Mouse (Mus musculus): Measurements from ENCODE around the gene Rufy3.

DNA sequence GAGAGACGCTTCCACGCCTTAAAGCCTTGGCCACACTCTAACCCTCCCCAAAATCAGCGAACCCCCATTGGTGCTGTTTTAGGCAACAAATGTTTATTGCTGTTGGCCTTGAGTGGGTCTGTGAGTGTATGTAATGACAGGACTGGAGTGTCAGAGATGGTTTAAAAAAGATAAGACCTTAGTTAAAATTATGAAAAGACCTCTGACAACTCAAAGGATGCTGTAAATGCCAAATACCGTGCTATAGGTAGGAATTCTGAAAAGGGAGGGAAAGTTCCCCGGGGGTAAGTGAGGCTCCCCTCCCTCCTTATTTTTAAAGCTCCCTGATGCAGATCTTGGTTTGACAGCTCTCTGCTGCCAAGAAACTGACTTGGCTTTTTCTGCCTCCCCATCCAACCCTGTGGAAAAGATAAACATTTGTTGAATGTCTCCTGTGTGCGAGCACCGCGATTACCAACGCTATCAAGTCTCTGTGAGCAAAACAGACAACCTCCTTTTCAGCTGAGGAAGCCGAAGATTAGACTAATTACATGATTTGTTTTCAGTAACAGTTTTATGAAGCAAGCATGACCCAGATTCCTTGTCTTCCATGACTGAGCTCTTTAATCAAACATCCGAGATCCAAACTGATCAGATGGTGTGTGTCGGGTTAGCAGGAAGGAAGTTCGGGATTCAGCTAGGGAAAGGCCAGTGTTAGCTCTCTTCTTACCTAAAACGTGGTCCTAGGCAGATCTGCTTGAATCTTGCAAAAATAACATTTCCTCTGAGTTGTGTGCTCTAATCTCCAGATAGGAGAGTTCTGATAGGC lies 1.4 kb downstream of the Rufy3 start:
- TF ChIP-seq GATA1 (IDR thresholded peaks at IDR 0.05; ENCODE audit: low read length) (no peak), TAL1 (IDR thresholded peaks at IDR 0.05; ENCODE audit: low read length) (no peak)

Data from erythroblast, embryonic 14.5 days (primary cell).